Mouse (Mus musculus) heart, postnatal 36 days (tissue): ENCODE measurements at regions not wholly inside any gene's neighbourhood (a gene's known extent, or its start where the extent isn't known, plus 50 kb on each side); places are given as distances from the start of the nearest gene placed in this dataset.
A peak's percentile ranks its signal among the peaks of the same experiment; 100 is the strongest.
"Not testable (repeated sequence)": the region's sequence is repeated elsewhere in the genome, so short reads cannot be mapped to it uniquely, and the experiment has no call there.

Experiments used
- DNase-seq, 2 experiments: peaks; one replicate each; pipeline ENCODE4 v3.0.0; 2021 to 2022
- intact Hi-C: fragments of 180-260 bp; cut with DNase I; formaldehyde crosslinking; loops from one replicate; pipeline ENCODE4 v1.15.1; 2025

- intact Hi-C loops, result no loop called here
- DNase-seq, result no peak
These were observed 310.1 kb upstream of the Pkdcc start for GRCm38 (mm10) chr17:82904961-82905360.

GRCm38 (mm10) chr17:82905483-82905882 lies 309.6 kb upstream of the Pkdcc start:
- no peak for DNase-seq
- intact Hi-C loops, result no loop called here

GRCm38 (mm10) chr17:82909189-82909588 lies 305.9 kb upstream of the Pkdcc start:
- intact Hi-C loops, result no loop called here

GRCm38 (mm10) chr17:82922986-82923385 lies 292.1 kb upstream of the Pkdcc start:
- intact Hi-C loops, DNase-seq: not testable (repeated sequence)

More at GRCm38 (mm10) chr17:82909189-82909588, 305.9 kb upstream of the Pkdcc start:
- DNase-seq, result no peak

- DNase-seq, result no peak
- intact Hi-C loops, result no loop called here
These were observed 289.3 kb upstream of the Pkdcc start for GRCm38 (mm10) chr17:82925751-82926150.

- intact Hi-C loops, result no loop called here
- no peak for DNase-seq
These were observed 287.4 kb upstream of the Pkdcc start for GRCm38 (mm10) chr17:82927681-82928080.

- no peak for DNase-seq
- intact Hi-C loops, result no loop called here
These were observed 285.6 kb upstream of the Pkdcc start for GRCm38 (mm10) chr17:82929511-82929910.

- intact Hi-C loops, result no loop called here
- no peak for DNase-seq
These were observed 284.4 kb upstream of the Pkdcc start for GRCm38 (mm10) chr17:82930738-82931137.

- intact Hi-C loops, result no loop called here
- DNase-seq, result no peak
These were observed 283.6 kb upstream of the Pkdcc start for GRCm38 (mm10) chr17:82931476-82931875.

GRCm38 (mm10) chr17:82936836-82937235 lies 278.3 kb upstream of the Pkdcc start:
- DNase-seq, result no peak
- intact Hi-C loops, result no loop called here

GRCm38 (mm10) chr17:82946083-82946482 lies 269.0 kb upstream of the Pkdcc start:
- DNase-seq, result no peak
- intact Hi-C loops, result no loop called here

- intact Hi-C loops, result no loop called here
- no peak for DNase-seq
These were observed 265.3 kb upstream of the Pkdcc start for GRCm38 (mm10) chr17:82949794-82950193.

- DNase-seq, result no peak
- intact Hi-C loops, result no loop called here
These were observed 264.8 kb upstream of the Pkdcc start for GRCm38 (mm10) chr17:82950268-82950667.

- intact Hi-C loops, result no loop called here
- DNase-seq, result peak in 1 of 2 experiments; percentile 2
These were observed 257.7 kb upstream of the Pkdcc start for GRCm38 (mm10) chr17:82957409-82957808.

- no peak for DNase-seq
- intact Hi-C loops, result no loop called here
These were observed 251.7 kb upstream of the Pkdcc start for GRCm38 (mm10) chr17:82963374-82963773.

GRCm38 (mm10) chr17:82999710-83000109 lies 215.4 kb upstream of the Pkdcc start:
- intact Hi-C loops, result loop anchor here (5.0 kb wide), 1 partner anchor 1807 kb away; no protein-coding TSS in a partner anchor
- no peak for DNase-seq

GRCm38 (mm10) chr17:83000411-83000810 lies 214.7 kb upstream of the Pkdcc start:
- no peak for DNase-seq
- intact Hi-C loops, result loop anchor here (5.0 kb wide), 1 partner anchor 1808 kb away; no protein-coding TSS in a partner anchor

GRCm38 (mm10) chr17:83001567-83001966 lies 213.5 kb upstream of the Pkdcc start:
- DNase-seq, result peak in 1 of 2 experiments; percentile 6
- intact Hi-C loops, result loop anchor here (5.0 kb wide), 1 partner anchor 1809 kb away; no protein-coding TSS in a partner anchor

- no peak for DNase-seq
- intact Hi-C loops, result no loop called here
These were observed 204.2 kb upstream of the Pkdcc start for GRCm38 (mm10) chr17:83010845-83011244.

GRCm38 (mm10) chr17:83015656-83016055 lies 199.4 kb upstream of the Pkdcc start:
- DNase-seq, result no peak
- intact Hi-C loops, result no loop called here

- intact Hi-C loops, result no loop called here
- no peak for DNase-seq
These were observed 198.2 kb upstream of the Pkdcc start for GRCm38 (mm10) chr17:83016936-83017335.

GRCm38 (mm10) chr17:83019267-83019666 lies 195.8 kb upstream of the Pkdcc start:
- no peak for DNase-seq
- intact Hi-C loops, result no loop called here

GRCm38 (mm10) chr17:83020576-83020975 lies 194.5 kb upstream of the Pkdcc start:
- DNase-seq, result peak; percentile 48 to 49
- intact Hi-C loops, result no loop called here
